Mouse (Mus musculus): ENCODE measurements around the gene Ap2a2. TPM values are rescaled to one million over a fixed set of nuclear protein-coding genes. Genes with fewer than 3 reads are reported as not detected.
"Not testable (repeated sequence)": the region's sequence is repeated elsewhere in the genome, so short reads cannot be mapped to it uniquely, and the experiment has no call there.

Gene Ap2a2
- polyA plus RNA-seq, 1 experiment from 2014 or later, result 68.0 TPM

DNA sequence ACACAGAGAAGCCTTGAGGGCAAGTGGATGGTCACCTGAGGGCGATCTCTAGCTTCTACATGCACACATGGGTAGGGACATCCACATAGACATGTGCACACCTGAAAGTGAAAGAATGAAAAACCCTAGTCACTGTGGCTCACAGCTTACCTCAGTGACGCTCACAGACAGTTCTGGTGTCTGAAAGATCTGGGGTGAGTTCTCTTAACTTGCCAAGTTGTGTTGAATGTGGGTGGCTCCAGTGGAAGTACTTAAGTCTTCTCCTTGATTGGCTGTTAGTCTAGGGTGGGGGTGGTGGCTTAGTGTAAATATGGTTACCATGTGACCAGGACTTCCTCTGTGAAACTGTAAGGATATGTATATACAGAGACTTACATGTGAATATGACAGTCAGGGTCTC lies 17.0 kb downstream of the Ap2a2 start:
- Histone ChIP-seq H3K4me1 (ENCODE audit: control insufficient read depth, insufficient read depth, low read length) (no peaks in the 10 kb centered on the region), H3K36me3 (ENCODE audit: control insufficient read depth, insufficient read depth, low read length) (no peaks in the 10 kb centered on the region), H3K27me3 (replicated peaks; ENCODE audit: control insufficient read depth, insufficient read depth, low read length) (no peaks in the 10 kb centered on the region), H3K9ac (ENCODE audit: low read depth, low read length) (no peak overlapping the region), H3K9me3 (ENCODE audit: control insufficient read depth, low read length) (no peaks in the 10 kb centered on the region), H3K27ac (replicated peaks; ENCODE audit: low read depth, low read length) (no peak overlapping the region), H3K4me3 (ENCODE audit: low read depth, low read length) (no peak overlapping the region), H3K4me2 (ENCODE audit: low read depth, low read length) (no peak overlapping the region)
- 88% methylated on average over 2 of the region's 2 CpGs for WGBS
- DNase-seq (ENCODE audit: low spot score) (no peak), ATAC-seq (ENCODE audit: low read depth) (no peak)

DNA sequence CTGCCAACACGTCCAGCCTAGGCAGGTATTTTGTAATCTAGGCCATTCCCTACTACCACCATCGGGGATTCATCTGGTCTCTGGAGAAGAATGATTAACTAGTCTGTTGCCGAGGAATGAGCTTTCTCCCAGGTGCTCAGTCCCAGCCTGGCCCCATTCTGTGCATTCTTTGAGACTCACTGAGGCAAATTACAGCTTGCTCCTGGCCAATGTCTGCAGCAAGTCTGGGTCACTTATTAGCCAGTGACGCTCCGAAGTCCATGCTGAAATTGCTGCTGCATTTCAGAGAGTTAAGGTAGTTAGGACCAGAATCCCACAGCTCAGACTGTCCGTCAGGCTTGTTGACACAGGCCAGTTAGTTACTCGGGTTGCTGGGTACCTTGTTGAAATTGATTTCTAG lies 19.4 kb downstream of the Ap2a2 start:
- no peaks in the 10 kb centered on the region for H3K36me3 ChIP-seq (ENCODE audit: control insufficient read depth, insufficient read depth, low read length)
- no peaks in the 10 kb centered on the region for H3K9me3 ChIP-seq (ENCODE audit: control insufficient read depth, low read length)
- no peak overlapping the region for H3K4me2 ChIP-seq (ENCODE audit: low read depth, low read length)
- ATAC-seq (ENCODE audit: low read depth), result no peak
- no peaks in the 10 kb centered on the region for H3K27me3 ChIP-seq (replicated peaks; ENCODE audit: control insufficient read depth, insufficient read depth, low read length)
- H3K27ac ChIP-seq (replicated peaks; ENCODE audit: low read depth, low read length), result no peak overlapping the region
- H3K4me3 ChIP-seq (ENCODE audit: low read depth, low read length), result no peak overlapping the region
- no peak for DNase-seq (ENCODE audit: low spot score)
- whole genome bisulfite sequencing, result 74% methylated on average over 7 of the region's 7 CpGs
- no peaks in the 10 kb centered on the region for H3K4me1 ChIP-seq (ENCODE audit: control insufficient read depth, insufficient read depth, low read length)
- no peak overlapping the region for H3K9ac ChIP-seq (ENCODE audit: low read depth, low read length)

DNA sequence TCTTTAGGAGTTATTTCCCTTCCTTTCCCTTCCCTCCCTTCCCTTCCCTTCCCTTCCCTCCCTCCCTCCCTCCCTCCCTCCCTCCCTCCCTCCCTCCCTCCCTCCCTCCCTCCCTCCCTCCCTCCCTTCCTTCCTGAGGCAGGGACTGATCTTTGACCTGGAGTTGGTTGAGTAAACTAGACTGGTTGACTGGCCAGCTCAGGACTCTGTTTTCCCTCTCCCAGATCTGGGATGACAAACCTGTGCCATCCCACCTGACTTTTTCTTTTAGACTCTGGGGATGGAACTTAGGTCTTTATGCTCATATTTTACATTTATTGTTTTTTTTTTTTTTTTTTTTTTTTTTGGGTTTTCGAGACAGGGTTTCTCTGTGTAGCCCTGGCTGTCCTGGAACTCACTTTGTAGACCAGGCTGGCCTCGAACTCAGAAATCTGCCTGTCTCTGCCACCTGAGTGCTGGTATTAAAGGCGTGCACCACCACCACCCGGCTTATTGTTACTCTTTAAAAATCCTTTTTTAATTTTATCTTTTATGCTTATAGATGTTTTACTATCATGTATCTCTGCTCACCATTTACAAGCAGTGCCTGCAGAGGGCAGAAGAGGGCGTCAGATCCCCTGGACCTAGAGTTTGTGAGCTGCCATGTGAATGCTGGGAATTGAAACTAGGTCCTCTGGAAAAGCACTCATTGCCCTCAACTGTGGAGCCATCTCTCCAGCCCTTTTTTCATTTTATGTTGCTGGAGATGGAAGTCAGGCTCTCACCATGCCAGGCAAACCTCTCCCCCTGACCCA lies 22.3 kb downstream of the Ap2a2 start:
- H3K9ac ChIP-seq (ENCODE audit: low read depth, low read length), result no peak overlapping the region
- 87% methylated on average over 4 of the region's 5 CpGs for WGBS
- no peak overlapping the region for H3K4me2 ChIP-seq (ENCODE audit: low read depth, low read length)
- peaks cover 12% of the 10 kb centered on the region for H3K36me3 ChIP-seq (ENCODE audit: control insufficient read depth, insufficient read depth, low read length)
- no peaks in the 10 kb centered on the region for H3K4me1 ChIP-seq (ENCODE audit: control insufficient read depth, insufficient read depth, low read length)
- H3K27me3 ChIP-seq (replicated peaks; ENCODE audit: control insufficient read depth, insufficient read depth, low read length), result no peaks in the 10 kb centered on the region
- H3K4me3 ChIP-seq (ENCODE audit: low read depth, low read length), result no peak overlapping the region
- DNase-seq (ENCODE audit: low spot score) (no peak), ATAC-seq (ENCODE audit: low read depth) (no peak)
- no peak overlapping the region for H3K27ac ChIP-seq (replicated peaks; ENCODE audit: low read depth, low read length)
- no peaks in the 10 kb centered on the region for H3K9me3 ChIP-seq (ENCODE audit: control insufficient read depth, low read length)

DNA sequence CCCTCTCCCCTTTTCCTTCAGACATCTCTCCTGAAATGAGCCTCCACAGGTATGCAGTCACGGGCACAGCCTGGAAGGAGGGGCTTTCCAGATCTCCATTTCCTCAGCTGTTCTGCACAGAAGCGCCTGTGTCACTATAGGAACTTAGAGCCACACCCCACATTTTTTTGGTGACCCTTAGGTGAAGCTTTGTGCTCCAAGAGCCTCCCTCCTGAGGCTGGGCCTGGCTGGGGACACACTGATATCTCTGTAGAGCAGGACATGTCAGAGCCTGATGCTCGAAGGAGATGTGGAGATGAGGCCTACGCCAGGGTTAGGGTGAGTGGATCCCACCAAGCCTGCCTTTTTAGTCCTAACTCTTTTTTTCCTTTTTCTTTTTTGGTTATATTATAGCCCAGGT lies 23.3 kb downstream of the Ap2a2 start:
- ATAC-seq (ENCODE audit: low read depth) (peak; percentile 64; the same call in 1 of the 2 replicates), DNase-seq (ENCODE audit: low spot score) (peak; percentile 56)
- no peak overlapping the region for H3K27ac ChIP-seq (replicated peaks; ENCODE audit: low read depth, low read length)
- H3K4me2 ChIP-seq (ENCODE audit: low read depth, low read length), result no peak overlapping the region
- no peaks in the 10 kb centered on the region for H3K4me1 ChIP-seq (ENCODE audit: control insufficient read depth, insufficient read depth, low read length)
- H3K4me3 ChIP-seq (ENCODE audit: low read depth, low read length), result no peak overlapping the region
- H3K27me3 ChIP-seq (replicated peaks; ENCODE audit: control insufficient read depth, insufficient read depth, low read length), result no peaks in the 10 kb centered on the region
- 75% methylated on average over 4 of the region's 4 CpGs for WGBS
- H3K36me3 ChIP-seq (ENCODE audit: control insufficient read depth, insufficient read depth, low read length), result peaks cover 22% of the 10 kb centered on the region
- H3K9me3 ChIP-seq (ENCODE audit: control insufficient read depth, low read length), result no peaks in the 10 kb centered on the region
- H3K9ac ChIP-seq (ENCODE audit: low read depth, low read length), result no peak overlapping the region

DNA sequence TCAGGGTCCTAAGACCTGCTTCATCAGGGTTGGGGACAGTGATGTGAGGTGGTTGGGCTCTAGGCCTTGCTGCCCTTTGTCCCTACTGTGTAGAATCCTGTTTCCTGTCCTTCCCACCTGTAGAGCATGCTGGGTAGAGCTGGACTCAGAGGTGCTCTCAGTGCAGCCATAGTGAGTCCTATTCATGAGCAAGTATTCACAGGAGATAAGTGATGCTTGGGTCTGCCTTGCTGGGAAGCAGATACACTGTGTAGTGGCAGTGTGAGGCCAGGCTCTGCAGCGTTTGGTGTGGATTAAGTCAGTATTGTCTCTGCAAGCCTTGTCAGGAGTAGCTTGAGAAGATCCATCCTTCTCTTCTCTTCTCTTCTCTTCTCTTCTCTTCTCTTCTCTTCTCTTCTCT lies 23.9 kb downstream of the Ap2a2 start:
- ATAC-seq (ENCODE audit: low read depth) (no peak), DNase-seq (ENCODE audit: low spot score) (no peak)
- Histone ChIP-seq H3K27ac (replicated peaks; ENCODE audit: low read depth, low read length) (no peak overlapping the region), H3K36me3 (ENCODE audit: control insufficient read depth, insufficient read depth, low read length) (peaks cover 28% of the 10 kb centered on the region), H3K4me2 (ENCODE audit: low read depth, low read length) (no peak overlapping the region), H3K9me3 (ENCODE audit: control insufficient read depth, low read length) (no peaks in the 10 kb centered on the region), H3K4me3 (ENCODE audit: low read depth, low read length) (no peak overlapping the region), H3K27me3 (replicated peaks; ENCODE audit: control insufficient read depth, insufficient read depth, low read length) (no peaks in the 10 kb centered on the region), H3K4me1 (ENCODE audit: control insufficient read depth, insufficient read depth, low read length) (no peaks in the 10 kb centered on the region), H3K9ac (ENCODE audit: low read depth, low read length) (no peak overlapping the region)
- WGBS, result 92% methylated on average over 1 of the region's 1 CpGs

DNA sequence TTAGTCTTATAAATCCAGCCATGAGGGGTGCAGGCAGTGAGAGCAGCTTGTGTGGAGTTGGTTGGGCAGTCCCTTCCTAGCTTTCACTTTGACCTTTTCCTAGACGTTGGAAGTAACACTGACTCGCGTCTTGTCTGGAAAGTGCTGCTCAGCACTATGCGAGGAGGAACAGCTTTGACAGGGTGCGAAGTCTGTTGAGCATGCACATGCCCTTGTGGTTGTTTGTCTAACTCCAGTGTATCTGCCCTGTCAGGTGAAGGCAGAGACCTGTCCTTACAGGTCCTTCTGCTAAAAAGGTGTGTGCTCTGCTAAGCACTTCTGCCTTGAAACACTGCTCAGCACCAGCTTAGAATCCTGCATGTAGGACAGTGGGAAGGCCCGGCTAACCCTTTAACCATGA lies 26.9 kb downstream of the Ap2a2 start:
- no peak overlapping the region for H3K9ac ChIP-seq (ENCODE audit: low read depth, low read length)
- no peaks in the 10 kb centered on the region for H3K9me3 ChIP-seq (ENCODE audit: control insufficient read depth, low read length)
- peaks cover 32% of the 10 kb centered on the region for H3K36me3 ChIP-seq (ENCODE audit: control insufficient read depth, insufficient read depth, low read length)
- no peak for DNase-seq (ENCODE audit: low spot score)
- WGBS, result 77% methylated on average over 6 of the region's 6 CpGs
- no peaks in the 10 kb centered on the region for H3K27me3 ChIP-seq (replicated peaks; ENCODE audit: control insufficient read depth, insufficient read depth, low read length)
- H3K4me2 ChIP-seq (ENCODE audit: low read depth, low read length), result no peak overlapping the region
- no peak overlapping the region for H3K27ac ChIP-seq (replicated peaks; ENCODE audit: low read depth, low read length)
- no peak overlapping the region for H3K4me3 ChIP-seq (ENCODE audit: low read depth, low read length)
- no peaks in the 10 kb centered on the region for H3K4me1 ChIP-seq (ENCODE audit: control insufficient read depth, insufficient read depth, low read length)
- peak; percentile 41; the same call in 1 of the 2 replicates for ATAC-seq (ENCODE audit: low read depth)

DNA sequence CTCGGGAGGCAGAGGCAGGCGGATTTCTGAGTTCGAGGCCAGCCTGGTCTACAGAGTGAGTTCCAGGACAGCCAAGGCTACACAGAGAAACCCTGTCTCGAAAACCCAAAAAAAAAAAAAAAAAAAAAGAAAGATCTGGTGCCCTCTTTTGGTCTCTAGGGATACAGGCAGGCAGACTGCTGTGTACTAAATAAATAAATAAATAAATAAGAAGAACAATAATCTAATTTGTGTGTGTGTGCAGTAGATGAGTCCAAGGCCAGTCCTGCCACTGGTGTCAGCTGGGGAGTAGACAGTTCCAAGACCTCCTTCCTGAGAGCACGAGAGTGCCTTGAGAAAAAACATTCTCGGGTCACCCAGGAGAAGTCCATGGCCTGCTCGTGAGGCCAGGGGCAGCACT lies 28.3 kb downstream of the Ap2a2 start:
- not testable (repeated sequence) for H3K4me2 ChIP-seq (ENCODE audit: low read depth, low read length); H3K9me3 ChIP-seq (ENCODE audit: control insufficient read depth, low read length); H3K4me3 ChIP-seq (ENCODE audit: low read depth, low read length); DNase-seq (ENCODE audit: low spot score); H3K27me3 ChIP-seq (replicated peaks; ENCODE audit: control insufficient read depth, insufficient read depth, low read length); H3K4me1 ChIP-seq (ENCODE audit: control insufficient read depth, insufficient read depth, low read length); H3K27ac ChIP-seq (replicated peaks; ENCODE audit: low read depth, low read length); H3K9ac ChIP-seq (ENCODE audit: low read depth, low read length); ATAC-seq (ENCODE audit: low read depth)
- peaks cover 36% of the 10 kb centered on the region for H3K36me3 ChIP-seq (ENCODE audit: control insufficient read depth, insufficient read depth, low read length)
- WGBS, result 96% methylated on average over 6 of the region's 7 CpGs

DNA sequence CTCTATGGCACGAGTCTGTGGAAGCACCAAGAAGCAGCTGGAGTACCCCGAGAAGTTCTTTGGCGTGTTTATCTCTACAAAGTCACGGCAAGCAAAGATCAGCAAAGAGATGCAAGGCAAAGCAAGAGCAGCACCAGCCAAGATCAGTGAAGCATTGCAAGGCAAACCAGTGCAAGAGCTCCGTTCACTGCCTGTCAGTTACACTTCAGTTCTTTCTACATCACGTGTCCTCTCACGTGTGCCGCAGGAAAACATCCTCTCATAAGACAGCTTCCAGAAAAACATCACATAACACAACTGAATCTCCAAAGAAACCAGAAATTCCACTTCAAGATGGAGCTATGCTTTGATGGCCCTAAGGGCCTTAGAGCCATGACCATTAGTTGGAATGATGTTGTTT lies 29.0 kb downstream of the Ap2a2 start:
- Histone ChIP-seq H3K9me3 (ENCODE audit: control insufficient read depth, low read length) (no peaks in the 10 kb centered on the region), H3K36me3 (ENCODE audit: control insufficient read depth, insufficient read depth, low read length) (peaks cover 39% of the 10 kb centered on the region), H3K9ac (ENCODE audit: low read depth, low read length) (no peak overlapping the region), H3K4me2 (ENCODE audit: low read depth, low read length) (no peak overlapping the region), H3K27me3 (replicated peaks; ENCODE audit: control insufficient read depth, insufficient read depth, low read length) (no peaks in the 10 kb centered on the region), H3K27ac (replicated peaks; ENCODE audit: low read depth, low read length) (no peak overlapping the region), H3K4me3 (ENCODE audit: low read depth, low read length) (no peak overlapping the region), H3K4me1 (ENCODE audit: control insufficient read depth, insufficient read depth, low read length) (no peaks in the 10 kb centered on the region)
- DNase-seq (ENCODE audit: low spot score), result no peak
- ATAC-seq (ENCODE audit: low read depth), result no peak
- 95% methylated on average over 8 of the region's 8 CpGs for WGBS

DNA sequence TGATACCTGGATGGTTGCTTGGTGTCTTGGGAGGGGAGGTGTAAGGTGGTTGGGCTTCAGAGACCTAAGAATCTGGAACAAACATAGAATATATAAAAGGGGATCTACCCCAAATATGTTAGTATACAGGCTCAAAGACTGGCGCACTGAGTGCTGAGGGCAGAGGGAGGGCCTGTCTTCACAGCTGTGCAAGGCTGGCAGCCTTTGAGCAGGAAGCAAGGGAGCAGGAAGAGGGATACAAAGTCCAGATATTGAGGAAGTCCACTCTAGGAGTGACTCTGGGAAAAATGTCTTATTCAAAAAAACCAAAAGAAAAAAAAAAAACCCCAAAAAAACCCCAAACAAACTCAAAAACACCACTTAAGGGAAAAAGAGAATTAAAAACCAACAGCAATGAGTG lies 30.1 kb downstream of the Ap2a2 start:
- Histone ChIP-seq H3K9me3 (ENCODE audit: control insufficient read depth, low read length) (no peaks in the 10 kb centered on the region), H3K9ac (ENCODE audit: low read depth, low read length) (no peak overlapping the region), H3K4me2 (ENCODE audit: low read depth, low read length) (no peak overlapping the region), H3K27me3 (replicated peaks; ENCODE audit: control insufficient read depth, insufficient read depth, low read length) (no peaks in the 10 kb centered on the region), H3K36me3 (ENCODE audit: control insufficient read depth, insufficient read depth, low read length) (peaks cover 47% of the 10 kb centered on the region), H3K27ac (replicated peaks; ENCODE audit: low read depth, low read length) (no peak overlapping the region), H3K4me1 (ENCODE audit: control insufficient read depth, insufficient read depth, low read length) (no peaks in the 10 kb centered on the region), H3K4me3 (ENCODE audit: low read depth, low read length) (no peak overlapping the region)
- 88% methylated on average over 1 of the region's 1 CpGs for WGBS
- no peak for ATAC-seq (ENCODE audit: low read depth)
- DNase-seq (ENCODE audit: low spot score), result no peak
